Mouse (Mus musculus) lung, postnatal 0 days (tissue): ENCODE measurements at regions not wholly inside any gene's neighbourhood (a gene's known extent, or its start where the extent isn't known, plus 50 kb on each side); places are given as distances from the start of the nearest gene placed in this dataset.

Experiments
- CTCF ChIP-seq: IDR thresholded peaks from 2 replicates; pipeline ENCODE4 v1.5.1; 2016; ENCODE audit warnings: antibody characterized with exemption, mild to moderate bottlenecking
- EP300 ChIP-seq: IDR thresholded peaks from 2 replicates; pipeline ENCODE4 v1.6.1; 2016; ENCODE audit warnings: antibody characterized with exemption, mild to moderate bottlenecking, control low read depth

- TF ChIP-seq CTCF: no peak
- TF ChIP-seq EP300: no peak
Observed at GRCm38 (mm10) chr2:21111527-21111926, 93.6 kb downstream of the Enkur start.
